Mouse (Mus musculus): ENCODE measurements around the gene Bdh2. TPM values are rescaled to one million over a fixed set of nuclear protein-coding genes. Genes with fewer than 3 reads are reported as not detected.

Gene Bdh2
- polyA plus RNA-seq, 1 experiment from 2014 or later, result 5.8 TPM

- Histone ChIP-seq H3K4me3 (ENCODE audit: low read depth, low read length) (no peak overlapping the region), H3K27ac (ENCODE audit: low read length) (no peak overlapping the region), H3K9ac (replicated peaks; ENCODE audit: low read depth) (no peak overlapping the region), H3K36me3 (ENCODE audit: insufficient read depth, low read length) (peaks cover 3% of the 10 kb centered on the region; the same call in 1 of the 2 replicates), H3K4me2 (replicated peaks; ENCODE audit: low read depth, low read length) (no peak overlapping the region), H3K4me1 (ENCODE audit: insufficient read depth, low read depth, low read length) (no peaks in the 10 kb centered on the region), H3K9me3 (ENCODE audit: low read length) (no peaks in the 10 kb centered on the region), H3K27me3 (replicated peaks; ENCODE audit: insufficient read depth, low read length) (no peaks in the 10 kb centered on the region)
- DNase-seq (ENCODE audit: low spot score) (peak; percentile 20), ATAC-seq (peak; percentile 52; the same call in 1 of the 2 replicates)
- TF ChIP-seq CTCF (IDR thresholded peaks at IDR 0.05) (no peak), EP300 (IDR thresholded peaks at IDR 0.05) (no peak)
- WGBS, result 70% methylated on average over 13 of the region's 13 CpGs
Observed at GRCm38 (mm10) chr3:135273047-135273446, 8.0 kb upstream of the Bdh2 start.

GRCm38 (mm10) chr3:135280160-135280559, 861 bp upstream of the Bdh2 start:
- no peak overlapping the region for H3K4me3 ChIP-seq (ENCODE audit: low read depth, low read length)
- H3K4me1 ChIP-seq (ENCODE audit: insufficient read depth, low read depth, low read length), result no peaks in the 10 kb centered on the region
- 63% methylated on average over 4 of the region's 4 CpGs for WGBS
- no peak for DNase-seq (ENCODE audit: low spot score)
- no peaks in the 10 kb centered on the region for H3K36me3 ChIP-seq (ENCODE audit: insufficient read depth, low read length)
- ATAC-seq, result no peak
- no peak overlapping the region for H3K27ac ChIP-seq (ENCODE audit: low read length)
- H3K27me3 ChIP-seq (replicated peaks; ENCODE audit: insufficient read depth, low read length), result no peaks in the 10 kb centered on the region
- no peak overlapping the region for H3K4me2 ChIP-seq (replicated peaks; ENCODE audit: low read depth, low read length)
- no peak overlapping the region for H3K9ac ChIP-seq (replicated peaks; ENCODE audit: low read depth)
- TF ChIP-seq CTCF (IDR thresholded peaks at IDR 0.05) (no peak), EP300 (IDR thresholded peaks at IDR 0.05) (no peak)
- no peaks in the 10 kb centered on the region for H3K9me3 ChIP-seq (ENCODE audit: low read length)

- Histone ChIP-seq H3K9ac (replicated peaks; ENCODE audit: low read depth) (no peak overlapping the region), H3K9me3 (ENCODE audit: low read length) (no peaks in the 10 kb centered on the region), H3K4me3 (ENCODE audit: low read depth, low read length) (no peak overlapping the region), H3K36me3 (ENCODE audit: insufficient read depth, low read length) (no peaks in the 10 kb centered on the region), H3K27ac (ENCODE audit: low read length) (no peak overlapping the region), H3K4me2 (replicated peaks; ENCODE audit: low read depth, low read length) (no peak overlapping the region), H3K27me3 (replicated peaks; ENCODE audit: insufficient read depth, low read length) (no peaks in the 10 kb centered on the region), H3K4me1 (ENCODE audit: insufficient read depth, low read depth, low read length) (no peaks in the 10 kb centered on the region)
- WGBS, result 67% methylated on average over 8 of the region's 8 CpGs
- DNase-seq (ENCODE audit: low spot score) (no peak), ATAC-seq (no peak)
- TF ChIP-seq CTCF (IDR thresholded peaks at IDR 0.05) (no peak), EP300 (IDR thresholded peaks at IDR 0.05) (no peak)
Observed at GRCm38 (mm10) chr3:135281701-135282100, 680 bp downstream of the Bdh2 start.

GRCm38 (mm10) chr3:135285256-135285655, 4.2 kb downstream of the Bdh2 start:
- H3K4me3 ChIP-seq (ENCODE audit: low read depth, low read length), result peak overlapping the region; percentile 12; the same call in 1 of the 2 replicates
- ATAC-seq (peak; percentile 65), DNase-seq (ENCODE audit: low spot score) (peak; percentile 70)
- no peak overlapping the region for H3K9ac ChIP-seq (replicated peaks; ENCODE audit: low read depth)
- no peaks in the 10 kb centered on the region for H3K9me3 ChIP-seq (ENCODE audit: low read length)
- no peaks in the 10 kb centered on the region for H3K4me1 ChIP-seq (ENCODE audit: insufficient read depth, low read depth, low read length)
- no peaks in the 10 kb centered on the region for H3K27me3 ChIP-seq (replicated peaks; ENCODE audit: insufficient read depth, low read length)
- H3K4me2 ChIP-seq (replicated peaks; ENCODE audit: low read depth, low read length), result peak overlapping the region; percentile 38
- no peak overlapping the region for H3K27ac ChIP-seq (ENCODE audit: low read length)
- H3K36me3 ChIP-seq (ENCODE audit: insufficient read depth, low read length), result no peaks in the 10 kb centered on the region
- 55% methylated on average over 11 of the region's 11 CpGs for WGBS
- TF ChIP-seq CTCF (IDR thresholded peaks at IDR 0.05), result no peak

DNA sequence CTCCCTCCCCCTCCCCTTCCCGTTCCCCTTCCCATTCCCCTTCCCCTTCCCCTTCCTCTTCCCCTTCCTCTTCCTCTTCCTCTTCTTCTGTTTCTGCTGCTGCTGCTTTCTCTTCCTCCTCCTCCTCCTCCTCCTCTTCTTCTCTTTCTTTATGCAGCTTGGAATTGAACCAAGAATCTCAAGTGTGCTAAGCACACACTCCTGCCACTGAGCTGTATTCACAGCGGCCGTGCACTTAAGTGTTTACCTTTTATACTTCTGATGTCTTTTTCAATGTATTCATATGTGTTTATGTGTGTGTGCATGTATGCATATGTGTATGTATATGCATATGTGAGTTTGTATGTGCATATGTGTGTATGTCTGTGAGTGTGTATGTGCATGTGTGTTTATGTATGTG, 4.8 kb downstream of the Bdh2 start:
- DNase-seq (ENCODE audit: low spot score), result peak; percentile 52
- H3K4me1 ChIP-seq (ENCODE audit: insufficient read depth, low read depth, low read length), result no peaks in the 10 kb centered on the region
- no peak for TF ChIP-seq EP300 (IDR thresholded peaks at IDR 0.05)
- TF ChIP-seq CTCF (IDR thresholded peaks at IDR 0.05), result no peak
- no peak overlapping the region for H3K27ac ChIP-seq (ENCODE audit: low read length)
- peak overlapping the region; percentile 38 for H3K4me2 ChIP-seq (replicated peaks; ENCODE audit: low read depth, low read length)
- peak; percentile 49; the same call in 1 of the 2 replicates for ATAC-seq
- H3K27me3 ChIP-seq (replicated peaks; ENCODE audit: insufficient read depth, low read length), result no peaks in the 10 kb centered on the region
- H3K9me3 ChIP-seq (ENCODE audit: low read length), result no peaks in the 10 kb centered on the region
- WGBS, result 53% methylated on average over 3 of the region's 3 CpGs
- no peaks in the 10 kb centered on the region for H3K36me3 ChIP-seq (ENCODE audit: insufficient read depth, low read length)
- no peak overlapping the region for H3K9ac ChIP-seq (replicated peaks; ENCODE audit: low read depth)
- peak overlapping the region; percentile 12; the same call in 1 of the 2 replicates for H3K4me3 ChIP-seq (ENCODE audit: low read depth, low read length)

DNA sequence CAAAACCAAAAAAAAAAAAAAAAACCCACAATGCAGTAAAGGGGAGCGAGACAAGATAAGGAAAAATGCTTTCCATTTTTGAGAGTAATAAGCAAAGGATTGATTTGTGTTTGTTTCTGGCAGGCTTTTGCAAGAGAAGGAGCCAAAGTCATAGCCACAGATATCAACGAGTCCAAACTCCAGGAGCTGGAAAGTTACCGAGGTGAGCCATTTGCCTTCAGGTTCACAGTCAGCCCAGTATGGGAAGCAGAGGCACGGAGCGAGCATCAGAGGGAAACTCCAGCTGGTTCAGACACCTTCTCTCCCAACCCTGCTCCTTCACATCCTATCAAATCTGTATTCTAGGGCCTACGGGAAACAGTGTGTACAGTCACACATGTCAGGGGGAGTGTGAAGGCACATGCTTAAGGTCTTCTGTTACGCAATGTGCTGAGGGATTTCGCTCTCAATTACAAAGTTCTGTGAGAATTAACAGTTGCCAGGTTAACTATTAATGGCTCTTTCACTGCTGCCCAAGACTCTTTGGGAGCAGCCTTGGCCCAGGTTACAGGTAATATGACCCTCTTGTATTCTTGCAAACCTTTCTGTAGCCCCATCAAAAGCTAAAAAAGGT, 7.2 kb downstream of the Bdh2 start:
- Histone ChIP-seq H3K9me3 (ENCODE audit: low read length) (no peaks in the 10 kb centered on the region), H3K27ac (ENCODE audit: low read length) (no peak overlapping the region), H3K4me1 (ENCODE audit: insufficient read depth, low read depth, low read length) (no peaks in the 10 kb centered on the region), H3K4me3 (ENCODE audit: low read depth, low read length) (no peak overlapping the region), H3K27me3 (replicated peaks; ENCODE audit: insufficient read depth, low read length) (no peaks in the 10 kb centered on the region), H3K4me2 (replicated peaks; ENCODE audit: low read depth, low read length) (no peak overlapping the region), H3K9ac (replicated peaks; ENCODE audit: low read depth) (no peak overlapping the region), H3K36me3 (ENCODE audit: insufficient read depth, low read length) (no peaks in the 10 kb centered on the region)
- TF ChIP-seq CTCF (IDR thresholded peaks at IDR 0.05) (no peak), EP300 (IDR thresholded peaks at IDR 0.05) (no peak)
- DNase-seq (ENCODE audit: low spot score), result peak; percentile 18
- 59% methylated on average over 8 of the region's 8 CpGs for WGBS
- no peak for ATAC-seq

Data from lung, postnatal 0 days (tissue).